Mouse (Mus musculus) left cerebral cortex, postnatal 10 days (tissue): ENCODE results near the gene Flt1. TPM values are rescaled to one million over a fixed set of nuclear protein-coding genes. Genes with fewer than 3 reads are reported as not detected.
A peak's percentile ranks its signal among the peaks of the same experiment; 100 is the strongest.

Experiments used
- DNase-seq, 2 experiments: peaks; one replicate each; pipeline ENCODE4 v3.0.0; 2021 to 2022; ENCODE audit warnings: low spot score in 2 of 2, mixed read lengths in 1 of 2; ENCODE audit errors: extremely low spot score in 1 of 2
- intact Hi-C: fragments of 180-260 bp; cut with DNase I; formaldehyde crosslinking; loops from one replicate; pipeline ENCODE4 v1.15.1; 2025
- total RNA-seq, 2 experiments: library from RNA; stranded (reverse); gene quantifications; 2 replicates each; pipeline ENCODE4 v1.2.3; 2021

Flt1 gene
- 10 to 100 TPM; 23.5 to 24.7 TPM for total RNA-seq

DNA sequence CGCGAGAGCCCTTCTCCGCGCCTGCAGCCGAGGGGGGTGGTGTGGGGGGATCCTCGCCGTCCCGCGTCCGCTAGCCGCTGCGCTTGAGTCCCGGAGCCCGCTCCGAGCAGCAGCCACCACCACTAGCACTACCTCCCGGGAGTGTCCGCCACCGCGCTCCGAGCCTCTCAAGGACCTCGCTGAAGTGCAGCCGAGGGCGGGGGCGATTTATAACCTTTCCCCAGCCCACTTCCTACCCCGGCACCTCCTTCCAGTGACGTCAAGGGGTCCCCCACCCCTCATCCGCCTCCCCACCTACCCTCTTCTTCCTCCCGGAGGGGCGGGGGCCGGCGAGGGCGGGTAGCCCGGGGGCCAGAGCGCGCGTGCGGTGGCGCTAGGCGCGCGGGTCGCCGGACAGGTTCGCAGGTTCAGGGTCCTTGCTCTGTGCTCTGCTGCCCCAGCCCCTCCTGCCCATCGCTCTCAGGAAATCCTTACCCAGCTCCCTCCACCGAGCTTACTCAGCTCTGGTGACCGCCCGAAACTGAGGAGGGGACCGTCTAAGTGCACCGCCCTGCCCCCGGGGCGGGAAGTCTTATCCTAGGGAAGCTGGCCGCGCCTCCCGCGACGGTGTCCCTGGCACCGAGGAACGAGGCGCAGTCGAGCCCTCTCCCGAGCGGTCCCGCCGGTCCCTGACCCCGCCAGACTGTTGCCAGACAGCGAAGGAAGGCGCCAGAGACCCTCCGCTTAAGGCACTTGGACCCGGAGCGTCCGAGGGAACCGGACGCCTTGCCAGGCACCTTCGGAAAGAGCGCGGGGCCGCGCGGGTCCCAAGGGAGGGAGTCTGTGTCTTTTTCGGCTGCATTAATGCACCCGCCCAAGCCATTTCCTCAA, at the start of gene Flt1:
Gene Flt1 (minus strand): TSS at position 181 of the 870 bp plus-strand sequence.
- intact Hi-C loops = loop anchor here (10.0 kb wide), 1 partner anchor 119 kb away; no protein-coding TSS in a partner anchor

DNA sequence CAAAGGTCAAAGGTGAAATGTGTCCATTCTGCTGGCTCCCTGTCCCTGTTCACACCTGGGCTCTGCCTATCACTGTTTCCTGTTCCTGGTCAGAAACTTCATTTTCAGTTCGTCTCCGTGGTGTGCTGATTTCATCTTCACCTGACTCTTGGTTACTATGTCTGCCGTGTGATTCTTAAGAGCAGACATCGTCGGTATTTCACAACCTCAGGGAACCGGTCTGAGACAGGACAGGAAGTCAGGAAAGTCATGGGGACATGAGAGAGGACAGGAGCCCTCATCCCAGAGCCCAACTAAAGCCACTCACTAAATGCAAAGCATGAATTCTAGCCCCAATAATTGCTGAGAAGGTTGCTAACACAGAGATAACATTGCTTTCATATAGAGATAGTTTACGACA, 49.4 kb upstream of the Flt1 start:
- DNase-seq = no peak
- intact Hi-C loops = no loop called here

More for the DNA sequence above, at the start of gene Flt1:
- peak in 1 of 2 experiments; percentile 88 for DNase-seq

DNA sequence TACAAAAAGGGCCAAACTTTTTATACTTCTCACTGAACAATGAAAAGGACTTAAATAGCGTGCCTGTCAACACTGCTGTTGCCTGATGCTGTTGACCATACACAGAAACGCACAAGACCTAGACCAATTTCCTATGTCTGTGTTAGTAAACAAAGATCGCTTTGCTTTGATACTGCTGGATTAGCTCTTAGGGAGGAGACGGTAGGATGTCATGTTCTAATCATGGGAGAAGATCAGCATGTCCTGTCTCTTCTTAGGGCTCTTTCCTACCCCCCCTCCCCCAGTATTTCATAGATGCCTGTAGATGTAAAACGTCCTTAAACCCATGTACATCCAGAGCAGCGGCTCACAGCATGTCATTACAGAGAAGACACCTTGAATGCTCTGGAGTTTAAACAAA, 44.1 kb upstream of the Flt1 start:
- DNase-seq = no peak
- intact Hi-C loops = no loop called here

DNA sequence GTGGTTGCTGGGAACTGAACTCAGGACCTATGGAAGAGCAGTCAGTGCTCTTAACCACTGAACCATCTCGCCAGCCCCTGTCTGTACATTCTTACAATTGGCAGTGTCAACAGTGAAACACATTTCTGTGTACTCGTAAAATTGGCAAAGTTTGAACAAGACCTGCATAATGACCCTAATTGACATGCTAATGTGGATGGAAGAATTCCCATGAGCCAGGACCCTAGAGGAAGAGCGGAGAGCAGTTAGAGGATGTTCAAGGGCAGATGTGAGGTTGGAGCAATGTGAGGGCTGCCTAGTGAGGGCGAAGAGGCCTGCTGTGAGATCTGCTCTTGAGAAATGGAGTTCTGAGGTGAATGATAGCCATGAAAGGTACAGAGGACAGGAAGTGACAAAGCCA, 38.2 kb upstream of the Flt1 start:
- intact Hi-C loops = no loop called here
- no peak for DNase-seq

DNA sequence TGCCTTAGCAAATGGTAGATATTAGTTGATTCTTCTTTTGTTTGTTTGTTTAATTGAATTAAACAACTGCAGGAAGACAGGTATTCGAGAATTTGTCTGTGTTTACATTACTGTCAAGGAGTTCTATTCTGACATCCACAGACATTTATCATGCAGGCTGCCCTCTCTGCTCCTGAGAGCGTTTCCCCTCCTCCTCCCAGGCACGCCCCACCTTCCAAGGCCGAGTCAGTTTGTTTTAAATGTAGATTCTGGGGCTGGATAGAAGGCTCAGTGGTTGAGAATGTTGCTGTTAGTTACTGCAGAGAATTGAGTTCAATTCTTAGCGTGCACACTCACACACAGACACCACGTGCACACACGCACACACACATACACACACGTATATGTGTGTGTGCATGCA, 36.2 kb upstream of the Flt1 start:
- no peak for DNase-seq
- intact Hi-C loops = no loop called here

DNA sequence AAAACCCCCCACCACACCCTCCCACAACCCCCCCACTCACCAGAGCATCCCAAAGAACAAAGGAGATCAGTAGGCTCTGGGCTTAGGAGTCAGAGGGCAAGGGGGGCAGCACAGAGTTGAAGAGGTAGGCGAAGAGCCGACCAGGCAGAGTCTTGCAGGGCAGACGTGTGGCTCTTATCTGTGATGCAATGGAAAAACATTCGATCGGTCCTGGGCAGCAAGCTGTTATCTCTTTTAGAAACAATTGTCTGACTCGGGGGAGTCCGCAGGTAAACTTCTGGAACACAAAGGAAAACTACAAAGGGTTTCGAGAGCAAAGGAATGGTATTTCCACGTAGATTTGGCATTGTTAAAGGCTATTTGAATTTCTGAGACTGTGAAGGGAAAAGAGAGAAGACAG, 35.5 kb upstream of the Flt1 start:
- no peak for DNase-seq
- intact Hi-C loops = no loop called here

DNA sequence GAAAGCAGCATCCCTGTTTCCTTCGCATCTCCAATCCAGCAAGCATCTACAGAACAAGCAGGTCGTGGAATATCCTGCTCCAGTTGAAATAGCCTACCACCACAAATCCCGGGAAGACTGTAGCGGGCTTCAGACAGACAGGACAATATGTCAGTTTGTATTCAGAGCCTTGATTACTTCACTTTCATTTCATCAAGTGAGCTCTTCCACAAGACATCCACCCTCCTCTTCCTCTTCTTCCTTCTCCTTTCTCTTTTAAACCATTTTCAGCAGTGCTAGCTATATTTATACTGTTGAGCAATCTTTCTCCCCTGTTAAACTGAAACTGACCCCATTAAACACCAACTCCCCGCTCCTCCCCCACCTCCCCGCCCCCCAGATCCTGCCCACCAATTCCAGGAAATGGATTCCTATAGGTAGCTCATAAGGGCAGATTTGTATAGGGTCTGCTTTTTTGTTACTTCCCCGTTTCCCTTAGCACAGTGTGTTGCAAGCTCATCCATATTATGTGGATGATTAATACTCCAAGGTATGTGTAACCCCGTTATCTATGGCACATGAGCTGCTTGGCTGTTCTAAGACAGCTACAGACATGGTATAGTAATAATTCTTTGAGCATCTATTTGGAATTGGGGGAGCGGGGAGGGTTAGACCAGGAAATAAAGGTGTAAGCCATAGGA, 33.0 kb upstream of the Flt1 start:
- DNase-seq = no peak
- intact Hi-C loops = loop anchor here (10.0 kb wide), 1 partner anchor 86 kb away; no protein-coding TSS in a partner anchor

DNA sequence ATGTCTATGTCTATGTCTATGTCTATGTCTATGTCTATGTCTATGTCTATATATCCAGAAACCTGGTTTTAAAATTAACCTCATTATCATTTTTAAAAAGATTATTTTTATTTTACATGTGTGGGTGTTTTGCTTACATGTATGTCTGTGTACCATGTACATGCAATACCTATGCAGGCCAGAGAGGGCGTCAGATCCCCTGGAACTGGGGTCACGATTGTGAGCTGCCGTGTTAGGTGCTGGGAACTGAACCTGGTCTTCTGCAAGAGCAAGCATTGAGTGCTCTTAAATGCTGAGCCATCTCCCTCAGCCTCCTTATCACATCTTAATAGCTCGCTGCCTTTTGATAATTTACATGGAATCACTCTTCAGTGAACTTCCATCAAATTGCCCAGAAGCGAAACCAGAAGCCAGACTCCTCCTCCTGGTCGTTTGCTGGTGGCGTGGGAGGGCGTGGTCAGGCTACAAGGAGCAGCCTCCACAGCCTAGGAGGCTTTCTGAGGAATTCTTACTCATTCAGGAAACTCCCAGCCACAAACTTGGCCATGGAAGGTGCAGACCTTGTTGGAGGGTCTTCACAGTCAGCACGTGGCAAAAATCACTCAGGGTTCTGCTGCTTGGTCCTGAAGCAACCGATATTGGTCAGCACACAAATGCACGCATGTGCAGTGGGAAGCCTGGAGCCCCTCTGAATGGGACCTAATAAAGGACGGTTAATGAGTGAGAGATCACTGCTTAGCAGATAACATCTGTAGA, 32.2 kb upstream of the Flt1 start:
- intact Hi-C loops = loop anchor here (10.0 kb wide), 1 partner anchor 87 kb away; no protein-coding TSS in a partner anchor
- no peak for DNase-seq

DNA sequence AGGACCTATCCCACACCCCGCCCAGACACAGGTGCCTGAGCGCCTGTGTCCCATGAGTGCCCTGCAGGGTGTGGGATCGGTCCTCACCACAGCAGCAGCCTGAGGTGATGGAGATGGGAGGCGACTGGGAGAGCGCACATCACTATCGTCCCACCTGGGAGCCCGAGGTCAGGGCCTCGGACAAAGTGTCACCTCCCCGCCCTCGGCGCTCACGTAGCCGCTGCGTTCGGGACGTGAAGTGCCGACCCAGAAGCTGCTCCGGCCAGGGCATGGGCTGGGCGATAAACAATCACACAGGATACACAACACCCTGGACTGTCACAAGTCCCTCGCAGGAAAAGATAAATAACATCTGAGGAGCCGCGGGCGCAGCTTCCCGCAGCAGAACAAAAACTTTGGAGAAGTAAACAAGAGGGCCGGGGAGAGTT, 27.1 kb upstream of the Flt1 start:
- intact Hi-C loops = loop anchor here (10.0 kb wide), 1 partner anchor 92 kb away; no protein-coding TSS in a partner anchor
- peak in 1 of 2 experiments; percentile 68 for DNase-seq

DNA sequence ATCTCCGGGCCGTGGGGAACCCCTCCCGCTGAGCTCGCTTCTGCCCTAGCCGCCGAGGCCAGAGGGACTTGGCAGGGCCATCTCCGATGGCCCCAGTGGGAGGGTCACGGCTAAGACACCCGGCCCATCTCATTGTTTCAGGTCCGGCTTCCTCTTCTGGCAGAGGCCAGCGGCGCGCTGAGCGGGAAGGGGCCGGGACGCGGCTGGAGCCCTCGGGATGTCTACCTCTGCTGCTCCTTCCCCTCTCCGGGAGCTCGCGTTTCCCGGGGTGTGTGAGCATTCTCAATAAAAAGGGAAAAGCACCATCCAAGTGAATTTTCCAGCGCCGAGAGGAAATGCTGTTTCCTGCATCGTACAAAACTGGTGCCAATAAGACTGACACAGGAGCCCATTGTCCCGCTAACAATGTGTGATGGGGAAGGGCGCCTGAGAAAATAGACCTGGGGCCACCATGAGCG, 25.9 kb upstream of the Flt1 start:
- intact Hi-C loops = loop anchor here (10.0 kb wide), 1 partner anchor 93 kb away; no protein-coding TSS in a partner anchor
- DNase-seq = peak; percentile 5 to 85

DNA sequence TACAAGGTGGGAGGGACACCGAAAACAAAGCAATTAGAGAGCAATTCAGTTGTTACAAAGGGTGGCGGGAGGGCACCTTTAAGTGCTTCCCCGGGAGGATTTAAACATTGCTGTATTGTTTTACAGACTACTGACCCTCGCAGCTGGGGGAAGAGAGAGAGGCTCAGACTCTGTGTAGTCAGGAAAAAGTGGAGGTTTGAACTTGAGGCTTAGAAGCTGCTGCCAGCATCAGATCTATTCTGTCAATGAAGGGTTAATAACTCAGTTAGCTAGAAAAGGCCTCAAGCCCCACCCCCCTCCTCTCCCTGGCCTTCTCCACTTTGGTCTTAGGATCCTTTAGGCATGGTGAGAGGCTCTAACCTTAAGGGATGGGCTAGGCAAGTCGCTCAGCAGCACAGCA, 24.2 kb upstream of the Flt1 start:
- intact Hi-C loops = loop anchor here (10.0 kb wide), 1 partner anchor 95 kb away; no protein-coding TSS in a partner anchor
- DNase-seq = no peak

DNA sequence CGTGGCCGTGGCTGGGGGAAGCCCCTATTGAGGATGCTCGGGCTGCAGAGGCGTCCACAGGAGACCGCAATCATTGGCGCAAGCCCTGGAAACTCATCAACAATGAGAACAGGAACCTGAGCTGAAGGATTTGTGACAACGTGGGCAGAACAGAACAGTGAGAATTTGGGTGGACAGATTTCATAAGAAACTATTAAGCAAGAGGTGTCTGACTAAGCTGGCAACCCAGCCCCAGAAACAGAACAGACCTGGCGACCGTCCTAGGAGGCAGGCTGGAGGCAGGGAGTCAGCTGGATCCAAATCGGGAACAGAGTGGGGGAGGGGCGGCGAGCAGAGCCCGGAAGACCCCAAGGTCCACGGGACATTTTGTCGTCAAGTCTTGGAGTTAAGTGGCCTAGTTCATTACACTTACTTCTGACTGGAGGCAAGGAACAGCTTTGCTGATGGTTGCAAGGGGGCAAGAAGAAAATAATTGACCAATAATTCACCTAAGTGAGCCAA, 22.3 kb upstream of the Flt1 start:
- peak; percentile 19 to 77 for DNase-seq
- intact Hi-C loops = no loop called here

DNA sequence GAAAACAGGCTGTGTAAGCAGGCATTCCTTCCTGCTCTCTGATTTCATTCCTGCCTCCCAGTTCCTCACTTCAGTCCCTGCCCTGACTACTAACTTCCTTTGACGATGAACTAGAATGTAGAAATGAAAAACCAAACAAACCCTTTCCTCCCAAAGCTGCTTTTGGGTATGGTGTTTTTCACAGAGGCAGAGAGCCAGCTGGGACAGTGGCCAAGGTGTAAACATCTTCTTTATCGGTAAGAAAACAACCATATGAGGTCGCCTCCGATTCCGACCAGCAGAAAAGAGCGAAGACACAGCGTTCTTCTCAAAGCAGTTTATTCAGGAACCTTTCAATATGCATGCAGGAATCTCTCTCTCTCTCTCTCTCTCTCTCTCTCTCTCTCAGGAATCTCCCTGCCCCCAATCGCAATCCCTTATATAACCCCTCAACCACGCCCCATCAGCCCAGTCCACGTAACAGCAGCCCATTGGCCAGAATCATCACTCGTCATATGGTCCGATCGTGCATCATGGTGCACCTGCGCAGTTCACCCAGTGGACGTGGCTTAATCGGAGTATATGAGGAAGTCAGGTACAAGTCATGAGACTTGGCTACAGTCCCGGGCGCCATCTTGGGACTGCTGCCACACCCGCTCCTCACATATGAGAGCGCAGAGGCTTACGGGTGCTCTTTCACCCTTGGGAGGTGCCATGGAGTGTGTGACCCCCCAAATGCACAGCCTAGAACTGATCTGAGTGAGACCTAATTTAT, 19.3 kb upstream of the Flt1 start:
- DNase-seq = no peak
- intact Hi-C loops = no loop called here

DNA sequence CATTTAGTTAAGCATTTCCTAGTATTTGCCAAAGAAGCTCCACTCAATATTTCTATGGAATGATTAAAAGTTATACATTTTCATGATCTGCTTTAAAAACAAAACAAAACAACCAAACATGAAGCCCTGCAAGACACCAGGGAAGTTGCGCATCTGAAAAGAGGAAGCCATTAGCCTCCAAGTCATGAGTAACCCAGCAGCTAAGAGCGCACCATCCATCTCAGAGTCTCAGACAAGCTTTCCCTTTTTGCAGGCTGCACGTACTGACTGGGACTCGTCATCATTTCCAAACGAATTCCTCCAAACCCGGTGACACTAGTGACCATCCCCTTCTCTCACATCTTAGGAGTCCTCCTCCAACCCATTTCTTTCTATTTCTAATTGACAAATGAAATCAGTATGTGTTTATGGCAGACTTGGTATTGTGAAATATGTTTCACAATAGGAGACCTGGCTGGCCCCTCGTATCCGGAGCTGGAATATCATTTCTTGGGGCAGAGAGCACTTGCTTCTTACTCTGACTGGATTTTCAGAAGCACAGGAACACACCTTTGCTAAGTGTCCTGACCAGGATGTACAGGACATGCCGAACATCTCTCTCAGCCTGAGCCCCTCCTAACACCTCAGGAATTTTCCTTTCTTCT, 16.8 kb upstream of the Flt1 start:
- intact Hi-C loops = no loop called here
- DNase-seq = no peak

DNA sequence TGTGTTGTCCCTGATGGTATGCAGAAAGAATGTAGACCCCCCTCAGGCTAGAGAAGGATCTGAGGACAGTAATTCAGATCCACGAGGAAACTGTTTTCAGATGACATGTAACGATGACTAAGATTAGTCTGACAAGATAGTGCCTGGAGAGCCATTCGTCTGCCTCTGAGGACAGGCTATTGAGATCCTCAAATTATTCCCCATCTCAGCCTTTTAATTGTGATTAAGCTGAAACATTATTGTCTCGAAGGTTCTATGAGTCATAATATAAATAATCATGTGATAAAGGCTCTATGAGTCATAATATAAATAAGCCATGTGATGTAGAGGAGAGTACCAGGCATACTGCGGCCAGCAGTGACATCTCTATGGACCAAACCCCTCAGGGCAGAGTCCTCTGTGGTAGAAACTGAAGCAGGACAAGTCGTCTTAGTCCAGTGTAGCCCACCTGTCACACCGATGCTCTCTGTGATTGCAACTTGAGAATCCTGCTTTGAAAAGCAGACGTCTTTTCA, 11.0 kb upstream of the Flt1 start:
- no peak for DNase-seq

DNA sequence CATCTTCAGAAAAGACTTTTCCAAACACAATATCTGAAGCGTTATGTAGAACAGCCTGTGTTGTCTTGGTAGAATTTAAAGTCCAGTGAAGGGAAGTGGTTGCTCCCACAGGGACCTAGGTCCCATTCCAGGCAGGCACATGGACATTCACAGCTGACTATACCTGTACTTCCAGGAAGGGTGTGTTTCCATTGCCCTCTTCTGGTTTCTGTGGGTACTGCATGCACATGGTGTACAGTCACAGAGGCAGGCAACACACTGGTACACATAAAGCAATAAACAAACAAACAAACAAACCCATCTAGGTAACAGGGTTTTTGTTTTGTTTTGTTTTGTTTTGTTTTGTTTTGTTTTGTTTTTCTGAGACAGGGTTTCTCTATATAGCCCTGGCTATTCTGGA, 7.9 kb upstream of the Flt1 start:
- intact Hi-C loops = no loop called here
- DNase-seq = no peak

More for the DNA sequence above, 11.0 kb upstream of the Flt1 start:
- intact Hi-C loops = no loop called here

DNA sequence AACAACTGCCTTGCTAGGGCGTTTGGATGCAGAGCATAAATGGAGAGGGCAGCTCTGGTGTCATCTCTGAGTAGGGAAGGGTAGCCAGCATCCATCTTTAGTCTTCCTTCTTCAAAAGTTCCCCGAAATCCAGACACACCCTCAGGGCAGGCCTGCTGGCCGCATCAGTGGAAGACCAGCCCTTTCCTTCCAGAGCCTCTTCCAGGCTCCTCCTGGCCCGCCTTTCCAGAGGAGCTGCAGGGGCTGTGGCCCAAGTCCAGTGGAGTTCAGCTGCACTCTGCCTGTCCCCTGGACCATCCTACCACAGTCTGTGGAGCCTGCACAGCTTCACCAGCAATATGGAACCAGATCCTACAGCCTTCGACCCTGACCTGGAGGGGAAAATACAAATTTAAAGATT, 7.1 kb upstream of the Flt1 start:
- intact Hi-C loops = no loop called here
- DNase-seq = peak in 1 of 2 experiments; percentile 32
